Mouse (Mus musculus) adrenal gland, adult 18-20 months (tissue): ENCODE data around the gene Nectin1. TPM values are rescaled to one million over a fixed set of nuclear protein-coding genes. Genes with fewer than 3 reads are reported as not detected.
A peak's percentile ranks its signal among the peaks of the same experiment; 100 is the strongest.

Source experiments
- DNase-seq, 2 experiments: peaks; one replicate each; pipeline ENCODE4 v3.0.0; 2021 to 2022; ENCODE audit warnings: low spot score in 2 of 2
- total RNA-seq, 2 experiments: library from RNA; stranded (reverse); gene quantifications; 1 replicate in 1 of 2; 2 replicates in 1 of 2; pipeline ENCODE4 v1.2.3; 2021

Nectin1 gene
- total RNA-seq, 2 experiments from 2014 or later: 25.8 to 27.4 TPM

DNA sequence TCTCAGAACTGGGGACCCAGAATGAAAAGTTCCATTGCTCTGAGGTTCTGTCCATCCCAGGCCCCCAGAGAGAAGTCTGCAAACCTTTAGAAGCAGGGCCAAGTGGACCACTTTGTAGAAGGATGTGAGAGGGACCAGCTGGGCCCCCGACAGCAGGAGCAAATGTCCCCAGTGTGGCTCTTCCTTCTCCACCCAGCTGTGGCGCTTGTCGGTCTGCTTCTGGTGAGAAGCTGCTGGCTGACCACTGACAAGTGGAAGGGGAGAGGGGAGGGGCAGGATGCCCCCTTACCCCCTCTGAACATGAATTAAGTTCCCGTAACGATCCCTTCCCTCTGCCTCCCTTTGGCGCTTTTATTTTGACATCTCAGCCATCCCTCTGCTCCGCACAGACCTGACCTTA lies 54.0 kb downstream of the Nectin1 start:
- no peak for DNase-seq

DNA sequence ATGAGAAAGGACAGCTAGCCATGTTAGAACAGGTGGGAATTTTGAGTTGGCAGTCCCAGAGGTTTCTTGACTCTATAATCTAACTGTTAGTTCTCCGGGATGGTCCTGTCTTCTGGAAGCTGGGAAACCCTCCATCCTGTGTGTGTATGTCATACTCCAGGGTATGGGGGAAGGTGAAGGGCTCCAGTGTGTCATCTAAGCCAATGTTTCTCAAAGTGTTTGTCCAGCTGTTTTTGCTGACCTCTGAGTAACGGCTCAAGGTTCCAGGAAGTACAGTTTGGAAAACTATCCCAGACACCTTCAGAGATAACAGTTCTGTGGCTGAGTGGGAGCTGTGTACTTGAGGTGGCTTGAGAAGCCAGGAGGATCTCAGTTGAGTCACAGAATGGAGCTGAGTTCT lies 56.7 kb downstream of the Nectin1 start:
- DNase-seq: no peak

- DNase-seq: peak; percentile 75 to 81
These were observed 58.1 kb downstream of the Nectin1 start for GRCm38 (mm10) chr9:43801911-43802310.

- DNase-seq: no peak
These were observed 63.8 kb downstream of the Nectin1 start for GRCm38 (mm10) chr9:43807565-43807964.

- DNase-seq: no peak
These were observed 64.3 kb downstream of the Nectin1 start for GRCm38 (mm10) chr9:43808099-43808498.

GRCm38 (mm10) chr9:43808546-43808945 lies 64.8 kb downstream of the Nectin1 start:
- no peak for DNase-seq

GRCm38 (mm10) chr9:43813156-43813555 lies 69.4 kb downstream of the Nectin1 start:
- DNase-seq: peak in 1 of 2 experiments; percentile 22

- DNase-seq: no peak
These were observed 78.4 kb downstream of the Nectin1 start for GRCm38 (mm10) chr9:43822206-43822605.

GRCm38 (mm10) chr9:43825178-43825577 lies 81.4 kb downstream of the Nectin1 start:
- no peak for DNase-seq

DNA sequence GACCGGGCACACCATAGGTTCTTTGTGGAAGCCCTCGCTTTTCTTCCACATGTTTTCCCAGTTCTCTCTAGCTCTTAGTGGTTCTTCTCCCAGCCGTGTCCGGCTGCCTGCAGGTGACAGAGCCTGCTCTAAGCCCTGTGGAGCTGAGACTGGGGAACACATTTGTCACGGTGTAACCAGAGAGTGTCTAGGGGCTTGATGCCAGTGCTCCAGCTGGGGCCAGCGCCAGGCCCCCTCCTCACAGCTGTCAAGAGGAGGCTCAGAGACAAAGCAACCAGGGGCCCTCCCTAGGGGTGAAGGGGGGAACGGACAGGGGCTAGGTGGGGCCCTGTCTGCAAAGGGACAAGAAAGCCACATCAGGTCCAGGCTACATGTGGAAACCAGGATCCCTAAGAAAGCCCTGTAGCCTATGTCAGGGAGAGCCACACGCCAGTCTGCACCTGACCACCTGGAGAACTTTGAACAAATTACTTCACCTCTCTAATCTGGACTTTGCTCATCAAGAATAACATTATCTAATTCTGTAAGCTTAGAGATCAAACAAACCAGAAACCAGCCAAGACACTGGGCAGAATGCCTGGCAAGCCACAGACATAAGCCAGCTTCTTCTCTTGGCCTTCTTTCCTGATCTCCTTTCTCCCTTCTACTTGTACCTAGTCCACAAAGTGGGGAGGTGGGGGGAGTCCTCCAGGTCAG lies 82.9 kb downstream of the Nectin1 start:
- DNase-seq: no peak

- DNase-seq: peak; percentile 71 to 73
These were observed 83.8 kb downstream of the Nectin1 start for GRCm38 (mm10) chr9:43827593-43827992.

DNA sequence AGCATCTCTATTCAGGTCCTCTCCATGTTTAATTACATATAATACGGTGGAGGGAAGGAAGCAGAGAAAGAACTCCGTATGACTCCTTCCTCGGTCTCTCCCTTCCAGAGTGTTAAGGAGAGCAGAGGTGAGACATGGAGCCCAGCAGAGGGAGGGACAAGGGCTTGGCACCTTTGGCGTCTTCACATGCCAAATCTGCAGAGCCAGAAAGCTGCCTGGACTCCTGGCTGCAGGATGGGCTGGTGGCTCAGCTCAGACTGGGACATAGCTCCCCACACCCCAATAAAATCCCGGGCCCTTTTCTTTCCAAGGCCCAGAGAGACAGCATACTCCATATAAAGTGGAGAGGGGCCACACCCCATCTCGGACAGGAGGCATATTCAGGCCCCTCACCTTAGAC lies 85.2 kb downstream of the Nectin1 start:
- DNase-seq: no peak

DNA sequence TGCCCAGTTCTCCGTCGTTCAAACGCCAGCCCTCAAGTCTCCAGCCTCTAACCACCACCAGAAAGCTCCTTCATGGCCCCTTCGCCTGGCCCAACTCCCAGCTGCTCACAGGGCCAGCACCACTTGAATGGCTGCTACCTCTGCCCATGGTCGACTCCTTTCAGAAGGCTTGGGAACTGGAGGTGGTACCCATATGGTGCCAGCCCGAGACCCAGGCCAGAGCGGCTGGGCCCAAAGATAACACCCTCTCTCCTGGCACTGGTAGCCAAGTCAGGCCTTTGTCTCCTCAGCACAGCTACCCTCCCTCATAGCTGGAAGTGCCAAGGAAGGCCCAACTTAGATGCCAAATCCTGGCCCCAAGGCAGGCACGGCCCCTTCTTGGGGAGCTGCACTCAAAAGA lies 89.4 kb downstream of the Nectin1 start:
- no peak for DNase-seq

GRCm38 (mm10) chr9:43834283-43834682 lies 90.5 kb downstream of the Nectin1 start:
- DNase-seq: no peak

DNA sequence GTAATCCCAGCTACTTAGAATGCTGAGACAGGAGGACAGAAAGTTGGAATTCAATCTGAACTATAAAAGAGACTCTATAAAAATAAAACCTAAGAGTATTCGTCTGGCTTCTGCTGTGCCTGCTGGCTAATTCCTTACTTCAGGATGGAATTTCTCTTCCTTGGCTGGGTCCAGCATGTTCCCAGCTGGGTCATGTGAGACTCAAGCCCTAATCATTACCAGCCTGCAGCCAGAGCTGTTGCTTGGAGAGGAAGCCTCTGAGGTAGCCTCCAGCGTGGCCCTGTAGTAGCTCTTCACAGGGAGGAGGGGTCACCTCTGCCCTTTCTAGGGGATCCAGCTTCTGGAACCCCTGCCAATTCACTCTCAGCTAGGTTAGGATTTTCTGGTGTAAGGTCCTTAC lies 94.8 kb downstream of the Nectin1 start:
- DNase-seq: no peak

DNA sequence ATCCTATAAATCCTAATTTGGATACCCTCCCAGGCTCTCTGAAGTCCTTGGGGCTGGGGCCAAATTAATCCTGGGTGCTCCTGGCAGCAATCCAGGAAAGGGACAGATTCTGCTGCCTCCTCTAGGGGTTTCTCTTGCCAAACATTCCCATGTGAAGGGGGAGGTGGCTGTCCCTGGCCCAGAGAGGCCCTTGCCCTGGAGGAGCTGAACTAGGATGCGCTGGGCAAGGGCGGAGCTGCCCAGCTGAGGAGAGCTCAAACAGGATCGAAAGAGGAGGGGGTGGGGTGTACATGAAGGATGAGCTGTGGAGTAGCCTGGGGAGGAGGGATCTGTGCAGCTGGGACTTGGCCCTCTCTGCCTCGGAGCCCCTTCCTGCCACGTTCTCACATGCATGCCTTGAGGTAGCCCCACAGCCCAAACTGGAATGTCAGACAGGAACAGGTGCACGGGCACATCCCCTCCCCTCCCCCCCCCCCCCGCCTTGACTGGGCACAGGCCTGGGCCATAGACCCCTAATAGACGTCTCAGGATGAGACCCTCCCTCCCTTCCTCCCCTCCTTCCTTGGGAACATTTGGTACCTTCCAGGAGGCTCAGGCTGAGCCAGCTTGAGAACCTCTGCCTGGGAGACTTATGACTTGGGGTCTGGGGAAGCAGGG lies 99.3 kb downstream of the Nectin1 start:
- DNase-seq: no peak

GRCm38 (mm10) chr9:43843711-43844127 lies 99.9 kb downstream of the Nectin1 start:
- DNase-seq: no peak

GRCm38 (mm10) chr9:43845660-43846455 lies 102.1 kb downstream of the Nectin1 start:
- peak; percentile 48 to 59 for DNase-seq

- DNase-seq: peak in 1 of 2 experiments; percentile 31
These were observed 104.1 kb downstream of the Nectin1 start for GRCm38 (mm10) chr9:43847861-43848260.

DNA sequence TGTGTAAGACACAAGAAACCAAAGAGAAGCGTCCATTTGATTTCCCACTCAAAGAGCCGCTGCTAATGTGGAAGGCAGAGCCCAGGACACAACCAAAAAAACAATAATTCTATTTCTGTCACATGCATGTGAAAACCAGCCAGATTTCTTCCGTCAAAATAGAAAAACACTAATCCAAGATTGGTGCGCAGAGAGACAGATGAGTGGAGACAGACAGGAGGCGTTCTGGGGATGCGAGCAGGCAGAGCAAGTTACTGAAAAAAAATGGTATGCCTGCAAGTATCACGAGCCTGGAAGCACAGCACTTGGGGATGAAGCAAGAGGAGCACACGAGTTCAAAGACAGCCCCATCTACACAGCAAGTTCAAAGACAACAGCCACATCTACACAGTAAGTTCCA lies 106.5 kb downstream of the Nectin1 start:
- DNase-seq: no peak

GRCm38 (mm10) chr9:43851154-43851553 lies 107.4 kb downstream of the Nectin1 start:
- DNase-seq: no peak

GRCm38 (mm10) chr9:43855887-43856286 lies 112.1 kb downstream of the Nectin1 start:
- no peak for DNase-seq
